Mouse (Mus musculus) adrenal gland, postnatal 36 days (tissue): ENCODE measurements around the gene Slc41a2. TPM values are rescaled to one million over a fixed set of nuclear protein-coding genes. Genes with fewer than 3 reads are reported as not detected.
"Not testable (repeated sequence)": the region's sequence is repeated elsewhere in the genome, so short reads cannot be mapped to it uniquely, and the experiment has no call there.

Experiments
- DNase-seq, 2 experiments: peaks; one replicate each; pipeline ENCODE4 v3.0.0; 2021; ENCODE audit warnings: mixed read lengths in 1 of 2
- total RNA-seq, 2 experiments: library from RNA; stranded (reverse); gene quantifications; 2 replicates each; pipeline ENCODE4 v1.2.3; 2021

Gene Slc41a2
- total RNA-seq, 2 experiments from 2014 or later: 7.5 to 11.9 TPM

DNA sequence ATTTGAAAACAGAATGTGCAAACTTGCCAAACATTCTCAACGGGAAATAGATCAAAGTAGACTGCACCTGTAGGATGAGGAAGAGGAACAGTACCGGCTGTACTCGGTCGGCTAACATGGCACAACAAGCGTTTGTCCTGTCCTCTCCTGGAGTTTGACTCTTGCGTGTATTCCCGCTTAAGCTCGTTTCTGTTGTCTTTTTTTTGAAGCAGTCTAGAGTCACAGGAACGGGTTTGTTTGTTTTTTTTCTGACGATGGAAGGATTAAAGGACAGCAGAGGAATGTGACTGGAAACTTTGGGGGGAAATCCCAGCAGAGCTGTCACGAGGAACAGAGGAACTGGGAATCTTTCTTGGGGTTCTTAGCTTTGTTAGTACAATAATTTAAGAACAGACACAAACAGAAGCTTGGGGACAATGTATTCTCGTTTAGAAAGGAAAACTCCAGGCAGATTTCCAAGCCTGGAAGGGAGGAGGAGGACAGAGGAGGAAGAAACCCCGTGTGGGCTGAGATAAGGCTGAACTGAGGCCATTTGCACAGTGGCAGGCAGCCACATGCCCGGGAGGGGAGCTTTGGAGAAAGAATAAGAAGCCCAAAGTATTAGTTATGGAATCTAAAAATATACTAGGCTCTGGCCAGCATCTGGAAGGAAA lies 16.1 kb upstream of the Slc41a2 start:
- peak; percentile 10 to 26 for DNase-seq

- not testable (repeated sequence) for DNase-seq
Observed at GRCm38 (mm10) chr10:83351779-83352178, 14.1 kb upstream of the Slc41a2 start.

- no peak for DNase-seq
Observed at GRCm38 (mm10) chr10:83350689-83351088, 13.0 kb upstream of the Slc41a2 start.

- DNase-seq: no peak
Observed at GRCm38 (mm10) chr10:83347494-83347893, 9.8 kb upstream of the Slc41a2 start.

GRCm38 (mm10) chr10:83346359-83346736 lies 8.7 kb upstream of the Slc41a2 start:
- DNase-seq: no peak

- DNase-seq: no peak
Observed at GRCm38 (mm10) chr10:83345693-83346358, 8.1 kb upstream of the Slc41a2 start.

- DNase-seq: no peak
Observed at GRCm38 (mm10) chr10:83343828-83344685, 6.4 kb upstream of the Slc41a2 start.

DNA sequence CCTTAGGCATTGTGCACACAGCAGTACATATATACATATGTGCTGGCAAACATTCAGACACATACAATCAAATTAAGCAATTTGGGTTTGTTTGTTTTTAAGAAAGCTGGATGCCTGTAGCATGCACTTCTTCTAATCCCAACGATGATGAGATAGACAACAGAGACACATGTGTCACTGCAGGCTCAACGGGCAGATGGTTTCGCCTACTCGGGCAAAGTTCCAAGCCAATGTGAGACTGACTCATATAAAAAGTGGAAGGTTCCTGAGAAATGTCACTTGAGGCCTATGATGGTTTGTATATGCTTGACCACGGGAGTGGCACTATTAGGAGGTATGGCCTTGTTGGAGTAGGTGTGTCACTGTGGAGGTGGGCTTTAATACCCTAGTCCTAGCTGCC lies 5.5 kb upstream of the Slc41a2 start:
- peak; percentile 77 to 82 for DNase-seq

DNA sequence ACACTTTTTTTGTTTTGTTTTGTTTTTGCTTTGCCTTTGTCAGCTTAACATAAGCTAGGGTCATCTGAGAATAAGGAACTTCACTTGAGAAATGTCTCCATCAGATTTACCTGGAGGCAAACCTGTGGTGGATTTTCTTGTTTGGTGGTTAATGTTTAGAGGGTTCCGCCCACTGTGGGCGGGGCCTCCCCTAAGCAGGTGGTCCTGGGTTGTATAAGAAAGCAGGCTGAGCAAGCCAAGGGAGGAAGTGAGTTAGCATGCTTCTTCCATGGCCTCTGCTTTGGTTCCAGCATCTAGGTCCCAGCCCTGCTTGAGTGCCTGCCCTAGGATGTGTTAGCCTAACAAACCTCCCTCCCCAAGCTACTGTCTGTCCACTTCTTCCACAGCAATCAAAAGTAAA lies 3.5 kb upstream of the Slc41a2 start:
- DNase-seq: no peak

DNA sequence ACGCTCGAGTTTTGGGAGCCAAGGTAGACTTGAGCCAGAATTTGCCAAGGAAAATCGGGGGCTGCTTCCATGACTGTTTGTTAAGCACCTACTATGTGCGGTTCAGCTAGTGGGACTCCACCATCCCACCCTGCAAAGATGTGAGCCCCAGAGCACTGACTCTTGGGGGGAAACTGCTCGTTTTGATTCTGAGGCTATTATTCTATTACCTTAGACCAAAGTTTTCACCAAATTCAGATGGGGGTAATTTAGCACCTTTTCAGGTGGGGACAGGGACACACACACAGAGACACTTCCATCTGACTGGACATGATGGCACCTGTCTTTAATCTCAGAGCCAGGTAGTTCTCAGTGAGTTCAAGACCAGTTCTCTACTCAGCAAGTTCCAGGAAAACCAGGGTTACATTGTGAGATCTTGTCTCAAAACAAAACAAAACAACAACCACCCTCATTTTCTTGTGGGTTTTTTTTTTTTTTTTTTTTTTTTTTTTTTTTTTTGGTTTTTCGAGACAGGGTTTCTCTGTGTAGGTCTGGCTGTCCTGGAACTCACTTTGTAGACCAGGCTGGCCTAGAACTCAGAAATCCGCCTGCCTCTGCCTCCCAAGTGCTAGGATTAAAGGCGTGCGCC lies 403 bp upstream of the Slc41a2 start:
- no peak for DNase-seq

GRCm38 (mm10) chr10:83336336-83336735 lies 1.3 kb downstream of the Slc41a2 start:
- DNase-seq: no peak

DNA sequence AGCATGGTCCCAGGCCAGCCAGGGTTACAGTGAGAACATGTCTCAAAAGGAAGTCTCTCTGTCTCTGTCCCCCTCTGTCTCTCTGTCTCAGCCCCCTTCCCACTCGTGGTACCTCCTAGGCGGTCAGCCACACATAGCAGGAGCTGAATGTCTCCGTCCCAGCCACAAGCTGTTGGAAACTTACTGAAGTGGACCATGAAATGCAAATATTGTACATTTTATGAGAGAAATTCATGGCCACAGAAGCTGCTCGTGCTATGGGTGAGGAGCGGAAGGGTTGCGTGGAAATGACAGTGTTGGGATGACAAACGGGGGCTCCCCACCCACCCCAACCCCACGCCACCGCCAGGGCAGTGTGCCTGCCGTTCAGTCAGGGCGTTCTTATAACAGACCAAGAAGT lies 5.1 kb downstream of the Slc41a2 start:
- no peak for DNase-seq

DNA sequence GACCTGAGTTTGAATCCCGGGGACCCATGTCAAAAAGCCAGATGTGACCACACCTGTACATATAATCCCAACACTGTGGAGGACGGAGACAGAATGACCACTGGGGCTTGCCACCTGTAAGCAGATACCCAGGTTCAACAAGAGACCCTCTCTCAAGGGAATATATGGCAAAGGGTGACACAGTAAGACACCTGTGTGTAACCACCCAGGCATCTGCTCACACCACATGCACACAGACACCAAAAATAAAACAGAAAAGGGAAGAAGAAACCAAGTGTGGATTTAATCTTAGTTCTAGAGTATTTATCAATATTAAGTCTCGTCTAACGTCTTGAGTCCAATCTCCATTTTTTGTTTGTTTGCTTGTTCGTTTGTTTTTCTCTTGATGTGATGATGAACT lies 5.9 kb downstream of the Slc41a2 start:
- DNase-seq: no peak

- no peak for DNase-seq
Observed at GRCm38 (mm10) chr10:83330336-83330735, 7.3 kb downstream of the Slc41a2 start.

GRCm38 (mm10) chr10:83328791-83329190 lies 8.9 kb downstream of the Slc41a2 start:
- no peak for DNase-seq

DNA sequence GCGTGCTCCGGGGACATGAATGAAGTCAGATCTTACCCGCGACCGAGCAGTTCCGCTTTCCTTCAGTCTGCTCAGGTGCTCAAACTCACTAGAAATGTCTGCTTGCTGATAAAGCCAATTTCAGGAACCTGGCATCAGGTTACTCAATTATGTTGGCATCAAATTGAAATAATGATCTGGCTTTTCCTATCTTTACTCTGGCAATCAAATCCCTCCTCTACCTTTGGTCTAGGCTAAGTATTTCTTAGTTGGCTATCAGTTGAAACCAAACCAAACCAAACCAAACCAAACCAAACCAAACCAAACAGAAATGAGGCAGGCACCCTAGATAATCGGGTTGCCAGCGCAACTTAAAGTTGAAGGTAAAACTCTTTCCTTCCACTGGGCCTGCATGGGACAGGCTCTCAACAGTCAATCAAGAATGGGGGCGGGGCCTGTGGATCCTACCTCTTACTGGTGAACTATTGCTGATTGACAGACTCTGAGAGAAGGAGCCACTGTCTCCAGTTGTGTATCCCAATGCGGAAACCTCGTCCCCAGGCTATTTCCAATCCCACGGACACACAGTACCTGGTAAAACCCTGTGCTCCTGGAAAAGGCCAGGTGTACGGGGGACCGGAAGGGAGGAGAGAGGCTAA lies 10.9 kb downstream of the Slc41a2 start:
- no peak for DNase-seq

DNA sequence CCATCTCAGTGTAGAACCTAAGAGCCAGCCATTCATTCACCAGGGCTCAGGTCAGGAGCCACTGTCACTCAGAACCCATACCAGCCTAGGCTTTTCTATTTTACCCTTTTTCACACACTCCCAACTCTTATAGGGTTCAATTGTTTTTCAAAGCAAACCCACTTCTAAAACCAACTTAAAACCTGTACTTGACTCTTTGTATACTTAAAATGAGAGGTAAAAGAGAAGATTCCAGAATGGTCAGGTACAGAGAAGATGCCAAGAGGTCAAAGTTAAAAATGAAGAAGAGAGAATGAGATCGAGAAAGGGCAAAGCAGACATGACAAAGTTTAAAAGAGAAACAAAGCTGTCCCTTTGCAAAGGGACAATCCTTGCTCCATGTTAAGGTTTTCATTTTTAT lies 11.8 kb downstream of the Slc41a2 start:
- DNase-seq: no peak

DNA sequence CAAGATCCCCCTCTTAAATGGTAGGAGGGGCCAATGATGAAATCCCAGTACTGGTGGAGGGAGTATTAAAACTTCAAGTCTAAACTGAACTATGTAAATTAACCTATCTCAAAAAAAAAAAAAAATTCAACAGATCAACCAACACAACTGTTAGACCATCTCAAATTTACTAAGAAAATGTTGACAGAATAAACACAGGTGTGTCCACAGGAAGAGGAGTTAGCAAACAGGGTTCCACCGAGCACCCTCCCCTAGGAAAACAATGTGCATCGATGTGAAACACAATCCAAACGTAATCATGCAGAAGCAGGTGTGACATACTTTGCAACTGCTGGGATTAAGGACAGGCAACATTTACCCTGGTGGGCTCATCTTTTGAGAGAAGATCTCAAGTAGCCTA lies 12.8 kb downstream of the Slc41a2 start:
- DNase-seq: no peak

- DNase-seq: no peak
Observed at GRCm38 (mm10) chr10:83322551-83323100, 15.1 kb downstream of the Slc41a2 start.

- no peak for DNase-seq
Observed at GRCm38 (mm10) chr10:83321528-83321927, 16.2 kb downstream of the Slc41a2 start.

DNA sequence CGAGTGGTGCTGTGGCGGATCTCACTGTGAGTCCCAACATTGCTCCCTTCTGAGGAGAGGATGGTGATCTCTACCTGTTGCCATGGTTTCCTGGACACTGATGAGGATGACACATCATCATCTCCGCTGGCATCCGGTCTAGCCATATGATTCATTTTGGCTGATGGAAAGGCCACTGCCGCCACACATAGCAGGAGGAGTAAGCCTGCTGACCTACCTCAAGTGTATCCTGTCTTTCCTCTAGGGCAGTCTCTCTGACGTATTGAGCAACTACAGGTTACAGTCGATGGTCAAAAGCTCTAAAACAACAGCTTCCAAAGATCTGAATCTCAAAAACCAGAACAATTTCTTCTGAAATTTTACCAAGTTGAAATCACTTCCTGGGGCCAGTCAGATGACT lies 16.8 kb downstream of the Slc41a2 start:
- peak; percentile 46 to 55 for DNase-seq

DNA sequence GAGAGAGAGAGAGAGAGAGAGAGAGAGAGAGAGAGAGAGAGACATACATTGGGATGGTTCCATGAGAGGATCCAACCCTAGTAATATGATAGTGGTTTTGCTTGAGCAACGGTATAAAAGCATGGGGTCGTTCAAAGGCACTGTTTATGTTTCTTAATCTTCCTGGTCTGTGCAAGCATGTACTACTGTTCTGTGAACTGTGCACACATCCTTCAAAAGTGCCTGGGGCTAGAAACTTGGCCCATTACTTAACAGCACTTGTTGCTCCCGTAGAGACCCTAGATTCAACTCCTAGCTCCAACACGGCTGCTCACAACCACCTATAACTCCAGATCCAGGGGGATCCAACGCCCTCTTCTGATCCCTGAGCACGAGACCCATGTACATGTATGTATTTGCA lies 17.3 kb downstream of the Slc41a2 start:
- DNase-seq: no peak
